Mouse (Mus musculus) urinary bladder, postnatal 25 days (tissue): ENCODE measurements around the gene Lypd6b.

Experiments
- DNase-seq: peaks from one replicate; pipeline ENCODE4 v3.0.0; 2022; ENCODE audit warnings: low spot score

Gene Lypd6b

GRCm38 (mm10) chr2:49787376-49788050, at the start of gene Lypd6b:
Gene Lypd6b, plus strand, starts transcription at chr2:49787688.
- peak; percentile 33 for DNase-seq

GRCm38 (mm10) chr2:49739046-49739445, 48.4 kb upstream of the Lypd6b start:
- DNase-seq = no peak

GRCm38 (mm10) chr2:49741026-49741425, 46.5 kb upstream of the Lypd6b start:
- no peak for DNase-seq

- no peak for DNase-seq
These were observed 45.4 kb upstream of the Lypd6b start for GRCm38 (mm10) chr2:49741895-49742734.

- DNase-seq = no peak
These were observed 44.6 kb upstream of the Lypd6b start for GRCm38 (mm10) chr2:49742919-49743318.

GRCm38 (mm10) chr2:49743775-49744174, 43.7 kb upstream of the Lypd6b start:
- DNase-seq = no peak

GRCm38 (mm10) chr2:49744251-49745093, 43.0 kb upstream of the Lypd6b start:
- DNase-seq = no peak

GRCm38 (mm10) chr2:49745094-49745781, 42.2 kb upstream of the Lypd6b start:
- DNase-seq = no peak

- DNase-seq = no peak
These were observed 40.5 kb upstream of the Lypd6b start for GRCm38 (mm10) chr2:49746947-49747346.

GRCm38 (mm10) chr2:49747670-49748069, 39.8 kb upstream of the Lypd6b start:
- no peak for DNase-seq

- DNase-seq = no peak
These were observed 38.7 kb upstream of the Lypd6b start for GRCm38 (mm10) chr2:49748628-49749342.

- no peak for DNase-seq
These were observed 37.5 kb upstream of the Lypd6b start for GRCm38 (mm10) chr2:49749730-49750576.

- DNase-seq = no peak
These were observed 35.8 kb upstream of the Lypd6b start for GRCm38 (mm10) chr2:49751544-49752210.

GRCm38 (mm10) chr2:49752211-49752607, 35.3 kb upstream of the Lypd6b start:
- no peak for DNase-seq

GRCm38 (mm10) chr2:49753062-49753461, 34.4 kb upstream of the Lypd6b start:
- no peak for DNase-seq

GRCm38 (mm10) chr2:49755054-49755453, 32.4 kb upstream of the Lypd6b start:
- no peak for DNase-seq

GRCm38 (mm10) chr2:49757616-49758015, 29.9 kb upstream of the Lypd6b start:
- DNase-seq = no peak

- DNase-seq = peak; percentile 50
These were observed 23.0 kb upstream of the Lypd6b start for GRCm38 (mm10) chr2:49764331-49764946.

GRCm38 (mm10) chr2:49768916-49769315, 18.6 kb upstream of the Lypd6b start:
- no peak for DNase-seq
